Mouse (Mus musculus): ENCODE data around the gene 3110009E18Rik.

DNA sequence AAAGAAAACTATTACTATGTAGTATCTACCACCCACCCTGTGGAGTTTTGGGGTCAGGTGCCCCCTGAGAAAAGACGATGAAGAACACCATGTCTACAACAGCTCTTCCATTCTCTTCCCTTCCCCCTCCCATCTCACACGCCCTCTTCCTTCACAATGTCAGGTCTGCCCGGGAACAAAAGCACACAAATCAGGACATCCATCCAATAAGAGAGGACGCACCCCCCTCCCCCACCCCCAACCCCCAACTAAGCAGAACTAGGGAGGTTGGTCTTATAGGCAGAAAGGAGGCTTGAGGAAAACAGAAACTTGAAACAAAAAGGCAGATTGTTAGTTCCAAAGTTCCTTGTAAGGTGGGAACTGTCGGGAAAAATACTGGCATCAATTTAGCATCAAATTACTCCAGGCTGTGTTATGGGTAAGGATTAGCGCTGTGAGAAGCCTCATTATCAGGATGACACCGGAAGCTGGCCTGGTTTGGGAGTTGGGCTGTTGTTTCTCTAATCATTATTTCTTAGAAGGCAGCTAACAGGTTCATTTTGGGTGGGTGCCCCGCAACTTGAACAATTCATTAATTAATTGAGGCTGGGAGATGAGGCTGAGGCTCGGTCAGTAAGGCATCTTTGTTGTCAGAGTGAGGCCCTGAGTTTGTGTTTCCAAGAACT is 43.1 kb upstream of the 3110009E18Rik start:
- no peak for TF ChIP-seq CTCF (IDR thresholded peaks at IDR 0.05; ENCODE audit: borderline replicate concordance, insufficient read depth, low read depth, low read length)
- TF ChIP-seq POLR2A (IDR thresholded peaks at IDR 0.05; ENCODE audit: borderline replicate concordance, insufficient read depth, low read length): no peak
